Mouse (Mus musculus): ENCODE data around the gene Zfp169. TPM values are rescaled to one million over a fixed set of nuclear protein-coding genes. Genes with fewer than 3 reads are reported as not detected.

Gene Zfp169
- polyA plus RNA-seq (2014; fragmentation: Illumina TruSeq; extraction: RNeasy Lipid Tissue Mini Kit (QIAGEN cat#74804); ENCODE audit: low read depth, low replicate concordance) = 4.9 TPM

GRCm38 (mm10) chr13:48513003-48513929, at the start of gene Zfp169, which contains the start of gene A830005F24Rik:
Zfp169 (minus strand) TSS chr13:48513451.
A830005F24Rik (plus strand) TSS chr13:48513570.

Other genes with a start within 250 kb of the Zfp169 start
- gene A830005F24Rik, start 119 bp upstream of the Zfp169 start, polyA plus RNA-seq (2014; fragmentation: Illumina TruSeq; extraction: RNeasy Lipid Tissue Mini Kit (QIAGEN cat#74804); ENCODE audit: low read depth, low replicate concordance) = not detected
- 6.6 TPM for gene Ptpdc1, start 112.2 kb upstream of the Zfp169 start, polyA plus RNA-seq (2014; fragmentation: Illumina TruSeq; extraction: RNeasy Lipid Tissue Mini Kit (QIAGEN cat#74804); ENCODE audit: low read depth, low replicate concordance)
- not detected for gene Barx1, start 149.5 kb upstream of the Zfp169 start, polyA plus RNA-seq (2014; fragmentation: Illumina TruSeq; extraction: RNeasy Lipid Tissue Mini Kit (QIAGEN cat#74804); ENCODE audit: low read depth, low replicate concordance)